Comparison of ENCODE assay signal across 12 mouse cellular contexts in the genomic region with DNA sequence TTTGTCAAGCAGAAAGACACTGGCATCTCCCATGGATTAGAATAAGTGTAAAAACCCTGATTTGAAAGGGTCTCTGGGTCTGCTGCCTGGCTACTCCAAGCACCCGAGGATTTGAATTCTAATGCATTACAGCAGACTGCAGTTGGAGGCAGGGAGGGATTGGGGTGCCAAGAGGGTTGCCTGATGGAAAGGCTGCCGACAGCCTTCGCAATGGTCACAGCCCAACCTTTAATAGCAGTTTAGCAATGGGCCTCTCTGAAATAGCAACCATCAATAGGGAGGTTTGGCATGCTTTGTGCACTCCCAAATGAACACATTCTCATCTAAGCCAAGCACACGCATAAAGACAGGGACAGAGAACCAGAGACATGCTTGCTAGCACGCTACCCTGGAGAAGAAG.
DNase-seq lines count a peak whose midpoint lies in the region; ATAC-seq and TF ChIP-seq lines count a peak whose summit lies in the region.
"Had no signal": no experiment of that assay in that cellular context is flagged by ENCODE, and none has a peak within 500 bp of the region (broad histone marks: within the 10 kb centered on the region; RNA-seq: fewer than 3 reads in every experiment).

No protein-coding gene starts in this region.

- H3K4me1 ChIP-seq in liver, adult 2 months (ENCODE audit: control insufficient read depth, insufficient read depth, low read length) = peaks cover 10% of the 10 kb centered on the region; the same call in 1 of the 2 replicates
- H3K4me1 ChIP-seq in liver, embryonic 11.5 days (replicated peaks; ENCODE audit: control insufficient read depth, insufficient read depth, low read length) = no peaks in the 10 kb centered on the region
- H3K4me1 ChIP-seq in midbrain, embryonic 15.5 days = peaks cover 13% of the 10 kb centered on the region; the same call in 1 of the 2 replicates
- H3K4me1 ChIP-seq: limb, embryonic 15.5 days had no signal

- intact Hi-C loops in heart, postnatal 36 days (cut with DNase I) = no loop called here

- no peak for TF ChIP-seq CTCF in liver, adult 2 months (IDR thresholded peaks at IDR 0.05; ENCODE audit: low read depth, low read length)

- no peaks in the 10 kb centered on the region for H3K79me2 ChIP-seq in liver, adult 2 months (ENCODE audit: control insufficient read depth, insufficient read depth, low read length)

- no peak overlapping the region for H3K9ac ChIP-seq in liver, adult 2 months (ENCODE audit: low read depth, low read length)
- no peak overlapping the region for H3K9ac ChIP-seq in liver, embryonic 11.5 days (ENCODE audit: low read depth, low read length)
- H3K9ac ChIP-seq in midbrain, embryonic 15.5 days = no peak overlapping the region
- H3K9ac ChIP-seq: limb, embryonic 15.5 days had no signal

- no peaks in the 10 kb centered on the region for H3K36me3 ChIP-seq in liver, adult 2 months (ENCODE audit: control insufficient read depth, insufficient read depth, low read length)
- H3K36me3 ChIP-seq in liver, embryonic 11.5 days (ENCODE audit: control insufficient read depth, insufficient read depth, low read length) = no peaks in the 10 kb centered on the region
- no peaks in the 10 kb centered on the region for H3K36me3 ChIP-seq in midbrain, embryonic 15.5 days (replicated peaks)
- H3K36me3 ChIP-seq: limb, embryonic 15.5 days had no signal

- peak; percentile 2 for DNase-seq in cerebellum, adult 9-11 months
- no peak for DNase-seq in cerebellum, adult 8-10 months
- DNase-seq in liver, adult 2 months (ENCODE audit: extremely low read depth, low read depth, low spot score) = peak; percentile 63
- no peak for DNase-seq in liver, embryonic 11.5 days (ENCODE audit: low spot score)
- peak; percentile 8 to 11 for DNase-seq in frontal cortex, postnatal 14 days (ENCODE audit: low spot score in 2 of 2)
- no peak for DNase-seq in heart, postnatal 36 days
- no peak for DNase-seq in kidney, postnatal 14 days
- DNase-seq: kidney, adult 9 months; lung, postnatal 10 days had no signal

- H3K4me2 ChIP-seq in liver, embryonic 11.5 days = no peak overlapping the region
- no peak overlapping the region for H3K4me2 ChIP-seq in midbrain, embryonic 15.5 days
- H3K4me2 ChIP-seq: limb, embryonic 15.5 days had no signal

- H3K9me3 ChIP-seq in liver, embryonic 11.5 days (ENCODE audit: control insufficient read depth, low read length) = no peaks in the 10 kb centered on the region
- H3K9me3 ChIP-seq in midbrain, embryonic 15.5 days = no peaks in the 10 kb centered on the region
- H3K9me3 ChIP-seq: limb, embryonic 15.5 days had no signal

- H3K27me3 ChIP-seq in liver, adult 2 months (ENCODE audit: control insufficient read depth, insufficient read depth, low read length) = no peaks in the 10 kb centered on the region
- H3K27me3 ChIP-seq in liver, embryonic 11.5 days (replicated peaks; ENCODE audit: control insufficient read depth, insufficient read depth, low read length) = no peaks in the 10 kb centered on the region
- no peaks in the 10 kb centered on the region for H3K27me3 ChIP-seq in midbrain, embryonic 15.5 days (replicated peaks)
- H3K27me3 ChIP-seq: limb, embryonic 15.5 days had no signal

- ATAC-seq in liver, embryonic 11.5 days (replicated peaks; ENCODE audit: low FRiP score) = no peak
- peak; percentile 90 for ATAC-seq in midbrain, embryonic 15.5 days (replicated peaks)

- no peak for TF ChIP-seq POLR2A in liver, adult 2 months (IDR thresholded peaks at IDR 0.05; ENCODE audit: extremely low read depth, insufficient read depth, low read length)

- no peak overlapping the region for H3K4me3 ChIP-seq in liver, adult 2 months (ENCODE audit: insufficient read depth, low read depth, low read length)
- H3K4me3 ChIP-seq in liver, embryonic 11.5 days (ENCODE audit: low read depth, low read length) = no peak overlapping the region
- no peak overlapping the region for H3K4me3 ChIP-seq in midbrain, embryonic 15.5 days
- H3K4me3 ChIP-seq: left cerebral cortex, adult 2 months; limb, embryonic 15.5 days had no signal

- H3K27ac ChIP-seq in liver, adult 2 months (replicated peaks; ENCODE audit: insufficient read depth, low read depth, low read length) = peak overlapping the region; percentile 62
- H3K27ac ChIP-seq in liver, embryonic 11.5 days (ENCODE audit: low read depth, low read length) = no peak overlapping the region
- H3K27ac ChIP-seq in midbrain, embryonic 15.5 days = peak overlapping the region; percentile 63
- H3K27ac ChIP-seq: left cerebral cortex, adult 2 months; limb, embryonic 15.5 days had no signal

- WGBS in liver, adult 2 months = 55% methylated on average over 5 of the region's 5 CpGs
- WGBS in liver, embryonic 11.5 days = 68% methylated on average over 5 of the region's 5 CpGs
- 20% methylated on average over 5 of the region's 5 CpGs for WGBS in midbrain, embryonic 15.5 days

Comparison
In these comparisons a context has a peak if more than half of its experiments do, and no peak if none do; other contexts are left out.
1. DNase-seq: peak in cerebellum, adult 9-11 months (single experiment), liver, adult 2 months (single experiment) and frontal cortex, postnatal 14 days (2 of 2); none in cerebellum, adult 8-10 months (single experiment), liver, embryonic 11.5 days (single experiment), heart, postnatal 36 days (0 of 2) and kidney, postnatal 14 days (single experiment).